Mouse (Mus musculus) ES-E14 (cell line): ENCODE results near the gene Aldh16a1. TPM values are rescaled to one million over a fixed set of nuclear protein-coding genes. Genes with fewer than 3 reads are reported as not detected.

Experiments used
- DNase-seq: peaks from one replicate; pipeline ENCODE4 v3.0.0-alpha.2; 2013; ENCODE audit warnings: low read depth, low spot score
- H3K27ac ChIP-seq: 2 replicates; pipeline ENCODE4 v1.5.1; 2012; ENCODE audit warnings: low read depth, mild to moderate bottlenecking, low read length, moderate library complexity, mixed read lengths; ENCODE audit not compliant: poor library complexity, insufficient read depth, severe bottlenecking
- H3K36me3 ChIP-seq: 2 replicates; pipeline ENCODE4 v1.6.1; 2012; ENCODE audit warnings: mild to moderate bottlenecking, low read length, moderate library complexity, mixed read lengths; ENCODE audit not compliant: control insufficient read depth, poor library complexity, insufficient read depth, severe bottlenecking
- H3K4me1 ChIP-seq, 2 experiments: fragments of 150-350 bp in 1 of 2; sonication (generic) in 1 of 2; 2 replicates each; pipeline ENCODE4 v1.6.1; 2012; ENCODE audit warnings: low read length in 2 of 2, mild to moderate bottlenecking in 1 of 2, mixed read lengths in 1 of 2; ENCODE audit not compliant: control insufficient read depth in 2 of 2, insufficient read depth in 2 of 2, poor library complexity in 1 of 2
- H3K4me3 ChIP-seq, 2 experiments: fragments of 150-350 bp in 1 of 2; sonication (generic) in 1 of 2; 2 replicates each; pipeline ENCODE4 v1.5.1; 2012; ENCODE audit warnings: low read length in 2 of 2, low read depth in 1 of 2, mild to moderate bottlenecking in 1 of 2, mixed read lengths in 1 of 2; ENCODE audit not compliant: insufficient read depth in 1 of 2, poor library complexity in 1 of 2, severe bottlenecking in 1 of 2
- H3K9ac ChIP-seq: 2 replicates; pipeline ENCODE4 v1.6.1; 2012; ENCODE audit warnings: low read depth, mild to moderate bottlenecking, low read length, mixed read lengths; ENCODE audit not compliant: poor library complexity, insufficient read depth, severe bottlenecking
- H3K9me3 ChIP-seq: fragments of 150-350 bp; sonication (generic); 2 replicates; pipeline ENCODE4 v1.6.1; 2012; ENCODE audit warnings: low read depth, mild to moderate bottlenecking, low read length; ENCODE audit not compliant: control insufficient read depth, insufficient read depth
- CHD2 ChIP-seq: IDR thresholded peaks from 2 replicates; pipeline ENCODE4 v1.6.1; 2014; ENCODE audit warnings: mild to moderate bottlenecking, low read depth, low read length, inconsistent platforms
- HCFC1 ChIP-seq: IDR thresholded peaks from 2 replicates; pipeline ENCODE4 v1.6.1; 2012; ENCODE audit warnings: low read length, inconsistent platforms, borderline replicate concordance; ENCODE audit not compliant: insufficient read depth
- MAFK ChIP-seq: IDR thresholded peaks from 2 replicates; pipeline ENCODE4 v1.6.1; 2014; ENCODE audit warnings: mild to moderate bottlenecking, low read depth, low read length, inconsistent platforms; ENCODE audit not compliant: insufficient read depth
- ZC3H11A ChIP-seq: IDR thresholded peaks from 2 replicates; pipeline ENCODE4 v1.6.1; 2012; ENCODE audit warnings: low read depth, mild to moderate bottlenecking, inconsistent platforms, low read length, borderline replicate concordance
- ZNF384 ChIP-seq: IDR thresholded peaks from 2 replicates; pipeline ENCODE4 v1.6.1; 2012; ENCODE audit warnings: low read depth, low read length, inconsistent platforms
- in situ Hi-C, 2 experiments: fragments of 600-800 bp; cut with MboI; formaldehyde crosslinking; loops; one replicate each; pipeline ENCODE4 v1.15.1; 2025; ENCODE audit warnings: low sequenced_read_pairs in 2 of 2, inconsistent platforms in 1 of 2; ENCODE audit not compliant: unreplicated experiment in 2 of 2
- total RNA-seq: library from RNA; depleted of rRNA; stranded (reverse); fragments of 300-350 nt; gene quantifications from 2 replicates; pipeline ENCODE4 v1.2.3, GENCODE M21; 2012; rRNA removed

The Aldh16a1 gene
- 108 and 115 TPM in 2 replicates for total RNA-seq

DNA sequence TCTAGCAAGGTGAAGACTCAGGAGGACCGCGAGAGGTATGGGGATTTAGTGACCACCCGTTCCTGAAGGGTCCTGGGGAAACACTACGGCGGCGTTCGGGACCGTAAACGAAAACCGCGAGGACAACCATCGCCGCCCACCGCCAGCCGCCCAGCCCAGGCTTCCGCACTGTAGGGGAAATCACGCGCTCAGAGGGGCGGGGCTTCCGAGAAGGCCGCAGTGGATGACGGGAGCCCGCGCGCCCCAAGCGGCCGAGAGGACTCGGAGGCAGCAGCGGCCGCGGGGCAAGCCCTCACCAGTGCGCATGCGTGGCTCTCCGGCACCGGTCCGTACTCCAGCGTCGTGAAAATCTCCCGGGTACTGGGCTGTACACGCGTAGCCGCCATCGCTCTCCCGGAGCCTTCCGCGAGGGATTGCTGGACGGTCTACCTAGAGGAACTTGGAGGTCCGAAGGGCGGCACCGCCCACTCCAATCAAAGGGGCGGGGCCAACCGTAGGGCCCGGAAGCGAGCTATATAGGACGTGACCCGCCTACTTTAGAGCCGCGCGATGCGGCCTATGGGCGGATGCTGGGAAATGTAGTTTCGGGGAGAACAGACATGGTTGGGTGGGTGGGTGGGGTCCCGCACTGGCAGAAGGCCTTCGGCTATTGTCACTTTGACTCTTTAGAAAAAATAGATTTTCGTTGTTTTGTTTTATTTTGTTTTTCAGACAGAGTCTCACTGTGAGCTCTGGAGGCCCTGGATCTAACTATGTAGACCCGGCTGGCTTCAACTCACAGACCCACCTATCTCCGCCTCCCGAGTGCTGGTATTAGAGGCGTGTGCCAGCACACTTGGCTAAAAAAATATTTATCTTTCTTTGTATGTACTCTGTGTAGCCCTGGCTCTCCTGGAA lies at the start of gene Aldh16a1, which contains the start of gene Pih1d1:
TSS of gene Aldh16a1 (minus strand) at position 489 of the 897 bp plus-strand sequence.
TSS of gene Pih1d1 (plus strand) at position 208 of the 897 bp plus-strand sequence.
- in situ Hi-C loops = no loop called here
- peak; percentile 92 for DNase-seq
- Histone ChIP-seq H3K36me3 (peaks cover 6% of the 10 kb centered on the region), H3K9ac (peak within 1 kb of the TSS; percentile 97), H3K9me3 (no peaks in the 10 kb centered on the region), H3K4me1 (peaks cover 3 to 7% of the 10 kb centered on the region in 2 experiments; a peak in 3 of 4 replicates), H3K27ac (peak within 1 kb of the TSS; percentile 98), H3K4me3 (peak within 1 kb of the TSS; percentile 84 to 88)
- TF ChIP-seq HCFC1 (peak; percentile 93), CHD2 (no peak), MAFK (no peak)

DNA sequence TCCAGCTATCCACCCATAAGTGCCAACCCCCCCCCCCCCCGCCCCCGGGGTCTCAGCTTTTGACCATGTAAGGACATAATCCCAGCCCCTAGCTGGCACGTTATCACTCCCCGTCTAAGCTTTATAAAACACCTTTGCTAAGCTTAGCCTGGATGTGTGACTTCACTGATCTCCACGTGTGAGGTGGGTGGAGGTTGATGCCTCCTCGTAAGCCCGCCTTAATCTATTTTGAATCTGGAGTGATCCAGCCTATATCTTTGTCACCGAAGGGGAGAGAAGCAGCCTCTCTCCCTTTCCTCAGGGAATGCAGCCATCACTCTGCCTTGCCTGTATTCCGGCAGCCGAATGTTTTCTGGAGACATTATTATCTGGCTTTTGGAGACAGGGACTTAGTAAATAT lies 48.3 kb upstream of the Aldh16a1 start:
- Histone ChIP-seq H3K4me3 (no peak overlapping the region), H3K9ac (no peak overlapping the region), H3K36me3 (no peaks in the 10 kb centered on the region), H3K9me3 (no peaks in the 10 kb centered on the region), H3K27ac (no peak overlapping the region), H3K4me1 (peaks cover 0 to 5% of the 10 kb centered on the region in 2 experiments; a peak in 1 of 4 replicates)
- TF ChIP-seq ZNF384 (no peak), MAFK (no peak), ZC3H11A (no peak), HCFC1 (no peak), CHD2 (no peak)
- DNase-seq = no peak
- in situ Hi-C loops = no loop called here

GRCm38 (mm10) chr7:45198961-45199360 lies 44.6 kb upstream of the Aldh16a1 start:
- in situ Hi-C loops = no loop called here
- Histone ChIP-seq H3K36me3 (no peaks in the 10 kb centered on the region), H3K9me3 (no peaks in the 10 kb centered on the region), H3K9ac (no peak overlapping the region), H3K27ac (no peak overlapping the region), H3K4me3 (no peak overlapping the region), H3K4me1 (peaks cover 0 to 6% of the 10 kb centered on the region in 2 experiments; a peak in 1 of 4 replicates)
- no peak for DNase-seq
- TF ChIP-seq HCFC1 = no peak
- no peak for TF ChIP-seq ZNF384
- TF ChIP-seq MAFK = no peak
- TF ChIP-seq ZC3H11A = no peak
- TF ChIP-seq CHD2 = no peak

DNA sequence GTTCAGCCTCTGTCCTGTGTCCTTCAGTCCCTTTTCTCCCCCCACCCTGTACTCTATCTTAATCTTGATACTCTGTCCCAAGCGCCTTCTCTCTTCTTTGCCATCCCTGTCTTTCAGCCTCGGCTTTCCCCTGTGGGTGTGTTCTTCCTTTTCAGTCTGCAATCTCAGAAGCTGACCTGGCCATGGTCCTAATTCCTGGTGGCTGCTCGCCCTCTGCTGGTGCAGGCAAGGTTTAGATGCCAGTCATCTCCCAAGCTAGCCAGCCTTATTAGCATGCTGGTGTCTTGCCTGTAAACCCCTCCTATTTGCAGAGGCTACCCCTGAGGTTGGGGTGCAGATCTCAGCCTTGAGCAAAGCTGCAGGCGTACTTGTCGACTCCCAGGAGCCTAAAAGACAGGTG lies 44.1 kb upstream of the Aldh16a1 start:
- DNase-seq = no peak
- H3K27ac ChIP-seq = no peak overlapping the region
- TF ChIP-seq ZNF384 (no peak), ZC3H11A (peak; percentile 28; the same call in 1 of the 2 replicates)

GRCm38 (mm10) chr7:45196994-45197393 lies 42.6 kb upstream of the Aldh16a1 start:
- no peak for DNase-seq
- in situ Hi-C loops = no loop called here
- no peak overlapping the region for H3K27ac ChIP-seq

More for the DNA sequence above, 44.1 kb upstream of the Aldh16a1 start:
- Histone ChIP-seq H3K4me3 (no peak overlapping the region), H3K36me3 (no peaks in the 10 kb centered on the region), H3K4me1 (peaks cover 0 to 9% of the 10 kb centered on the region in 2 experiments; a peak in 1 of 4 replicates), H3K9ac (no peak overlapping the region), H3K9me3 (no peaks in the 10 kb centered on the region)
- in situ Hi-C loops = no loop called here

More at GRCm38 (mm10) chr7:45196994-45197393, 42.6 kb upstream of the Aldh16a1 start:
- Histone ChIP-seq H3K36me3 (no peaks in the 10 kb centered on the region), H3K4me1 (peaks cover 0 to 13% of the 10 kb centered on the region in 2 experiments; a peak in 1 of 4 replicates), H3K9me3 (no peaks in the 10 kb centered on the region), H3K9ac (no peak overlapping the region), H3K4me3 (no peak overlapping the region)
- TF ChIP-seq CHD2 (no peak), HCFC1 (no peak), ZC3H11A (no peak)
